Mouse (Mus musculus): Measurements from ENCODE around the gene Tbc1d2b. TPM values are rescaled to one million over a fixed set of nuclear protein-coding genes. Genes with fewer than 3 reads are reported as not detected.

The Tbc1d2b gene
- polyA plus RNA-seq, 1 experiment = not detected

DNA sequence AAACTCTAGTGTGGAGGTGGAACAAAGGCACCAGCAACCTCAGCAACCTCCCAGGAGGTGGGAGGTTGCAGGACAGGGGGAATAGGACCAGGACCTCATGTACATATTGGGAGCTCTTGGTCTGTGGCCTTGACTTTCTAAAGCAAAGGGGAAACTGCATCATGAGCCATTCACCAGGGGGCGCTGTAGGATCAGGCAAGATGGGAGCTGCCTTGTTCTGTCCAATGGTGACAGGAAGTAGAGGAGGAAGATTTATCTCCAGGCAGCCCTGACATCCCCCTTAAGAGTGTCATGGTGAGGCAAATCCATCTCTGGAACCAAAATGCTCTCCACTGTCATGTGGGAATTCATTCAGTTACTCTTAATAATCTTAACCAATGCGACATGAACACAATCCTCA, 64.1 kb downstream of the Tbc1d2b start:
- no peak for TF ChIP-seq GATA1 (IDR thresholded peaks at IDR 0.05; ENCODE audit: low read length)

DNA sequence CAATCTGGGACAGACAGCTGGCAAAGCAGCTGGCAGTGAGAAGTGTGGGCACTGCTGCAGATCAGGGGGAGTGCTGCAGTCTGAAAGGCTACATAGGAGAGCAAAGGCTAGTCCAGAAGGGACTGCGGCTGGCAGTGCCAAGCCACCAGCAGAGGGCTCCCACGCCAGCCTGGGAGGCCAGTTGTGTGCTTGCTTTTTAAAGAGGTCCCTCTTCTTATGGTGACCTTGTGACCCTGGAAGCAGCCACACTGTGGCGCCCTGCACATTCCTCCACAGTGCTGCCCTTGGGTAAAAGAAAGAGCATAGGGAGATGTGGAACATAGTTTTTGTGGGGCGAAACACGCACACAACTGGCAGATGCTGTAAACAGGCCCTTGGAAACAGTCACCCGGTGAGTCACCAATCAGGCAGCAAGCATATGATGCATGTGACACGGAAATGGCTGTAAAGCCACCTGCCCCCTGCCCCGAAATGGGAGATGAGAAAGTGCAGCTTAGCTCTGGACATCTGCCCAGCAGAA, 66.1 kb downstream of the Tbc1d2b start:
- no peak for TF ChIP-seq GATA1 (IDR thresholded peaks at IDR 0.05; ENCODE audit: low read length)

DNA sequence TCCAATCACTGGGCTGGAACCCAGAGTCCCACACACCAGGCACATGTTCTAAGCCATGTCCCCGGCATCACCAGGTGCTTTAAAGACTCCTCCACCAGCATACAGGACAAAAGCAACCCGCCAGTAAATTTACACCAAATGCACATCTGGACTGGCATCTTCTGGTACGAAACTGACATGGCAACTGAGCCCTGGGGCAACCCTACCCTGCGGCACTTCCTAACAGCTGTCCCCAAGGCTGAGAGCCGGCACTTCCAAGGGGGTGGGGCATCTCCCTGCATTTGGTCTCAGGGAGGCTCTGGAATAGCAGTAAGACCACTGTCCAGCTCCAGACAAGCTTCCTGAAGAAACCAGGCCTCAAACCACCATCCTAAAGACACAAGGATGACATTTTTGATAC, 67.4 kb downstream of the Tbc1d2b start:
- no peak for TF ChIP-seq GATA1 (IDR thresholded peaks at IDR 0.05; ENCODE audit: low read length)

DNA sequence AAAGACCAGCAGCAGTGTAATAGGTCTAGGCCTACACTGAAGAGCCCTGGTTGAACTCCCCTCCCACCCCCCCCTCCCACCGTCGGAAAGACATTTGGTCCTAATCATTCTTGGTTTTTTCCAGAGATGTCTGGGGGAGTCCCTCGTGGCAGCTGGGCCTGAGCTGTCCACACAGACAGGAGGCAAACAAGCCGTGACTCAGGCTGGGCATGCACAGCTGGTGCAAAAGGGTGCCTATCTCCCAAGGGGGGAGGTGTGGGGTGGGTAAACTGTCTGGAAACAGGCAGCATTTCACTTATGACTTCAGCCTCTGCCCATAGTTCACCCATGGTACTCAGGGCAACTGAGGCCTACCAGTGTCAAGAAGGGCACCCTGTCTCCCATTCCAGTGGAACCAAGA, 69.1 kb downstream of the Tbc1d2b start:
- TF ChIP-seq GATA1 (IDR thresholded peaks at IDR 0.05; ENCODE audit: low read length) = no peak

DNA sequence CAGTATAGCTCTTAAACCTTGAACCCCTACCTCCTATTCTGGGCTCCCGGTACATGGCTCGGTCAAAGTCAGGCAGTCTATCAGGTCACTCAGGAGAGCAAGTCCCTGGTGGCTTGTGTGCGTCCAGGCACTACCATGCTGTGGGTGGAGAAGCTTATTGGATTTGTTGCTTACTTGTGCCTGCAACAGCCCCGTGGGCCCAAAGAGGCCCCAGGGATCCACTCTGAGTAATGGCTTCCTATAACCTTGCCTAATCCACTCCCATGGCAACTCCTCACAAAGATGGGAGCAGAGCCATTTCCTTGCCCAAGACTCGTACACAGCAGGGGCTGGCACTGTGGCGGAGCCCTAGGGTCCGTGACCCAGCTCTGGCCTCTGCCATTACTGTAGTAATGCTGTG, 69.5 kb downstream of the Tbc1d2b start:
- TF ChIP-seq GATA1 (IDR thresholded peaks at IDR 0.05; ENCODE audit: low read length) = no peak

DNA sequence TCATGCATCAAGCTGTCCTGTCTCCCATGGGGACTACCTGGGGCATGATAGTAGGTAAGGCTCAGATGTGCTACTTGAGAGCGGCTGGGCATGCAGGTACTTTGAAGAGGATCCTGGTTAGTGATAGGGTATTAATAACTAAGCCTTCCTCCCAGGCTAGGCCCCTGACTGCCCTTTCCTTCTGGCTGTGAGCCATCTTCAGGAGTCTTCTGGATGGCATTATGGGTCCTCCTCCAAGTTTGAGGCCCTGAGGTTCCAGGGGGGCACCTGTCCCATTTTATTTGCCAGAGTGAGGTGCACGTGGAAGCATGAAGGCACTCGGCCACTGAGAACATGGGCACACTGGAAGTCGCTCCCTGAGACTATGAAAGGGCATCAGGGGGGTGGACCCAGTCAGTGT, 70.1 kb downstream of the Tbc1d2b start:
- TF ChIP-seq GATA1 (IDR thresholded peaks at IDR 0.05; ENCODE audit: low read length) = no peak

DNA sequence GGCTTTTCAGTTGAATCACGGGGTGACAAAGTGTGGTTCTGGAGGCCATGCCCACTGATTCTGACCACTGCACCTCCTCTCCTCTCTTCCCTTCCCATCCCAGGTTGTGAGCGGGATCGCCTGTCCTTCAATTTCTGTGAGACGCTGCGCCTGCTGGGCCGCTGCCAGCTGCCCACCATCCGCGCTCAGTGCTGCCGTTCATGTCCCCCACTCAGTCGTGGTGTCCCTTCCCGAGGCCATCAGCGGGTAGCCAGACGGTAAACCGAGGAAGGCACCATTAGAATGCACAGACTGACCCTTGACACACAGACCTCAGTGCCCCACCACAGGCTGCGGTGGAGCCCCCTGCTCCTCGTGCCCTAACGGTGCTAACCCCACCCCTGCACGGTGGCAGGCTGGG, 71.0 kb downstream of the Tbc1d2b start:
- no peak for TF ChIP-seq GATA1 (IDR thresholded peaks at IDR 0.05; ENCODE audit: low read length)

DNA sequence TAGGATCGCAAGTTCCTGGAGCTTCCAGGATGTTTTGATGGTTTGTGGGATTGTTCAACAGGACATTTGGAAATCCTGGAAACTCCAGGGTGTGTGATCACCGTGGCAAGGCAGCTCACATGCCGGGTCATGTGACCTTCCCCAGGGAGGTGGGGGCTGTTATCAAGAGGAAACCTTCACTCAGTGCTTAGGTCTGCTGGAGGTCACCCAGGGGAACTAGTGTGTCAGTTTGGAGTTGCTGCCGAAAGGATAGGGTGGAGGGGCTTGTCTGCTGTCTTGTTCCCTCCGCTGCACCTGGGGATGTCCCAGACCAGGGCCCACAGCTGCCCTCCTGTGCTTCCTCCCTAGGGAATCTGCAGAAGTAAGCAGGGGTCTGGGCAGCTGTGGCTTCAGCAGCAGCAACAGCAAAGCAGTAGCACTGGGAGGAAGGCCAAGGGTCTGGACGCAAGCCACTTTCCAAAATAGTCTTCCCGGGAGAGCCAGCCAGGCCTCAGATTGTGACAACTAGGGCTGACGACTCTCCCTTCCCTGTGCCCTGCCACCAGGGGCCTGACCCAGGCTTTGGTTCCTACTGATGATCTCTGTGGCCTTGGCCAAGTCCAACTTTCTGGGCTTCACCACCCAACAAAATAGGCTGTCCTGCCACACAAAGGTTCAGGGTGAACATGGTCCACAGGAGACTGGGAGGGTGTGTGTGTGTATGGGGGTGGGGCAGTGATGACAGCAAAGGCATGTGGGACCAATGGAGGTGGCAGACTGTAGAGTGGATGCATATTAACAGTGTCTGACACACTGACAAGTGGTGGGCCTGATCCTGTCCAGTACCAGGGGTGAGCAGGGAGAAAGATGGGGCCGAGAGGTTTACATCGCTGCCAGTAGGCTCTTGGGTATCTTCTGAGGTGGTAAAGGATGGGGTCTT, 71.8 kb downstream of the Tbc1d2b start:
- TF ChIP-seq GATA1 (IDR thresholded peaks at IDR 0.05; ENCODE audit: low read length) = no peak

DNA sequence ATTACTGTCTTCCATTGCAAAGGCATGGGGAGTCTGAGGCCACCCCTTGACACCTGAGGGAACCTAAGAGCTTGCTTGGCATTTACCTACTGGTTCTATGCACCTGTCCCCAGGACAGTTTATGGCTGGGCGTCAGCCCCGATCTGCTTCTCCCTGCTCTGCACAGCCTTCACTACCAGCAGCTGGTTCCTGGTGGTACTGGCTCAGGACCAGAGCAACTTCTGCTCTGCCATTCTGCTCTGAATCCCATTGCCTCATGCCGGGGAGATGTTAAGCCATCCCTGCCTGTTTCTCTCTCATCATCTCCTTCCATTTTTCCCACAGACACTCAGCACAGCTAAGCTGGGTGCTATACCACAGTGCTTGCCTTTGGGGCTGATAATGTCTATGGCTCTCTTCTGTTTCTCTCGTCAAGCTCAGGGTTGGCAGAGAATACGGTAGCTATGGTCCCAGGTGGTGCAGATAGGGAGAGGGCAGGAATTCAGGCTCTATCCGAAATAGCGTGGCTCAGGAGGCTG, 72.7 kb downstream of the Tbc1d2b start:
- no peak for TF ChIP-seq GATA1 (IDR thresholded peaks at IDR 0.05; ENCODE audit: low read length)

DNA sequence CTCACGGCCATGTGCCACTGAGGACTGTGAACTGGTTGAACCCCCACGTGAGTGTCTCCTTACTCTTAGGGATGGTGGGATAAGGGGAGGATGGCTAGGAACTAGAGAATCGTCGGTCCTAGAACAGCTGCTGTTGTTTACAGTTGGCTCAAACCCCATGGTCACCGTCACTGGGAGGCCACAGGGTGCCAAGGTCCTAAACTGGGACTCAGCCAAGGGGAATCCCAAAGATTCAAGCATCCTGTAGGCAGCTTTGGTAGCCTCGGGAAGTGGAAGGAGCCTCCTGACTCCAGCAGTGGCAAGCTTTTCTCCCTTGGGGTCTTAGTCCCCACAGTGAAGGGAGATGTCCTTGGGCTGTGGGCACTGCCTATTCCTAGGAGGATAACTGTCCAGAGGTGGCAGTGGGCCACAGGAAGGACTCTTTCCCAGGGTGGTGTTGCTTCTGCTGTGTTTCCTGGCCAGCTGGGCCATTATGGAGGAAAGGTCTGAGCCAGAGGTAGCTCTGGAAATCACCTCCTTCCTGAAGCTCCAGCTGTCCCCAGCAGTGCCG, 73.4 kb downstream of the Tbc1d2b start:
- TF ChIP-seq GATA1 (IDR thresholded peaks at IDR 0.05; ENCODE audit: low read length) = no peak

DNA sequence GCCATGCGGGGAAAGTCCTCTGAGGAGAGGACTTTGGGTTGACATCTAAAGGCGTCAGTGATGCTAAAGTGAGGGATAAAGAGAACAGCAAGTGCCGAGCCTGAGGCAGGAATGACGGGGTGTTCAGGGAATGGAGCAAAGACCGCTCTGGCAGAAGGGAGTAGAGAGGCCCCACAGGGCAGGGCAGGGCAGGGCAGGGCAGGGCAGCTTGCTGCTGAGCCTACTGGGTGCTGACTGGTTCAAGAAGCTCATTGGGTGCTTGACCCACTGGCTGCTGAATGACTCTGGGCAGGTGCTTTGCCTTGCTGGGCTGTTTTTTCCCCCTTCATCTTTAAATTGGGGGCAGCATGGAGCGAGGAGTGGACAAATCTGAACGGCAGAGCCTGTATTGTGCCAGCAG, 74.3 kb downstream of the Tbc1d2b start:
- no peak for TF ChIP-seq GATA1 (IDR thresholded peaks at IDR 0.05; ENCODE audit: low read length)

DNA sequence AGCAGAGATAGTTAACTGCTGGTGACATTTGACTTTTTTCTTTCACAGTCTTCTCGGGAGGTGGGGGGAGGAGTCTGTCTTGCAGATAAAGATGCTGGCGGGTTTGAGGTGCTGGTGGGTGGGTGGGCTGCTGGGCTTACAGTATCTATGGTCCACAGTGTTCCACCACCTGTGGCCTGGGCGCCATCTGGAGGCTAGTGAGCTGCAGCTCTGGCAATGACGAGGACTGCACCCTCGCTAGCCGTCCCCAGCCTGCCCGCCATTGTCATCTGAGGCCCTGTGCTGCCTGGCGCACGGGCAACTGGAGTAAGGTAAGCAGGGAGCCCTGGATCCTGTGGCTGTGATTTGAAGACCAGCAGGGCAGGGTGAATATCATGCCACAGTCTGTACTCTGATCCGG, 75.6 kb downstream of the Tbc1d2b start:
- TF ChIP-seq GATA1 (IDR thresholded peaks at IDR 0.05; ENCODE audit: low read length) = no peak

DNA sequence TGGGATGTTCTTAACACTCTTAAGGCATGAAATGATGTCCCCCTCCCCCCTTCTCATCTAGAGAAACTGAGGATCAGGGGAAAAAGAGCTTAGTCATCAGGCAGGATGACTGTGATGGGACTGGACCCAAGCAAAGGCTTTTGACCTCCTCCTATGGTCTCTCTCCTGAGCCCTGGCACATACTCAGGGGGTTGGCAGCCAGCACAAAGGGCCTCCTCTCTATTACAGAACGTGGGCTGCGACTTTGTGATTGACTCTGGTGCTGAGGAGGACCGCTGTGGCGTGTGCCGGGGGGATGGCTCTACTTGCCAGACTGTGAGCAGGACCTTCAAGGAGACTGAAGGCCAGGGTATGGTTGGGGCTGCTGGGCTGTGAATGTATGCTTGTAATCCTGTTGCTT, 81.2 kb downstream of the Tbc1d2b start:
- no peak for TF ChIP-seq GATA1 (IDR thresholded peaks at IDR 0.05; ENCODE audit: low read length)

DNA sequence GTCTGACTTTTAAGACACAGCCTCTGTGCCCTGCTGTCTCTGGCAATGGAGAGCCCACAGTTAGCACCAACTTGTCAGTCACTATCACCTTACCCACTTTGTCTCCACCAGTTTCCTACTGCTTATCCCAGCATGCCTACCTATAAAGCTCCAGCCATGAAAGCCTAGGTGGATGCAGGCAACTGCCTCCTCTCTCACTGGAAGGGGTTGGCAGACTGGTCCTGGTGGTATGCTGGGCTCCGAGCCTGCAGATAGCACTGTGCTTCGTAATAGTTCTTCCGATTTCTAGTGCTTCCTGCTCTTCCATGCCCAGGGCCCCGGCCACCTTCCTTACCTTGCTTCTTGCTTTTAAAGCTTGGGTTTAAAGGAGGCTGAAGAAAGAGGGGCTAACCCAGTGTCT, 81.7 kb downstream of the Tbc1d2b start:
- TF ChIP-seq GATA1 (IDR thresholded peaks at IDR 0.05; ENCODE audit: low read length) = no peak

DNA sequence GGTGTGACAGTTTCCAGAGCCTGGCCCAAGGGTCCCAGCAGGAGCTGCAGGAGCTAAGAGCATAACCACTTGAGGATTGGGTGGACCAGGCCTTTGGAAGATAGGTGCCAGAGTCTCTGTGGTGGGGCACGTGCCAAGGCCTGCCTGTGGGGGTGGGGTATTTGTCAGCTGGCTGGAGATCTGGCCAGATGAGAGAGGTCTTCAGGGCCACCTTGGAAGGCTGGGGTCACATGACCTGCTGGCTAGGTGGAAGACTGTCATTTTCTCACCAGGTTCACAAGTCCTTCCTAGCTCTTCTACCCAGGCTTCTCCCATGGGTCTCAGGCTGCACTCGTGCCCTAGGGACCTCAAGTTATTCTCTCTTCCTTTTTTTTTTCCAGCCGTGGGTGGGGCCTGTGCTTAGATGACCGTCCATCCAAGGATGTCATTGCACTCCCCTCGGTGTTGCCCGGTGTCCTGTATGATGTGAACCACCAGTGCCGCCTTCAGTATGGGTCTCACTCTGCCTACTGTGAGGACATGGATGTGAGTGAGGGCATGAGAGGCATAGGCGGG, 85.2 kb downstream of the Tbc1d2b start:
- no peak for TF ChIP-seq GATA1 (IDR thresholded peaks at IDR 0.05; ENCODE audit: low read length)

DNA sequence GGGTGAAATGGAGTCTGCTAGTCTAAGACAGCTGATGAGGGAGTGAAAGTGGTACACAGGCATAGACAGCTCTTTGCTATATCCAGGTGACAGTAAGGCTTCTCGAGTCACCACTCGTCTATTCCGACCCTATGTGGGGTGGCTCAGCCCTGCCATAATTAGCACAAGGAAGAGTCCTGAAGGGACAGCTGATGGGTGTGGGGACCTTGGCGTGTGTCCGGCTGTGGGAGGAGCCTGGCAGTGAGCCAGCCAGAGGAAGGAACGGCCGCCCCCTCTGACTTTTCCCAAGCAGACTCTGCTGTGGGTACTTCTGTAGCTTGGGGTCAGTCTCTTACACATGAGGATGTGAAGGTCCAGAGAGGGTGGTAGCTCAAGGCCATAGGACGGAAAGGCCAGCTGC, 86.5 kb downstream of the Tbc1d2b start:
- TF ChIP-seq GATA1 (IDR thresholded peaks at IDR 0.05; ENCODE audit: low read length) = no peak
